Mouse (Mus musculus): ENCODE data around the gene Myo3a. TPM values are rescaled to one million over a fixed set of nuclear protein-coding genes. Genes with fewer than 3 reads are reported as not detected.

Gene Myo3a
- not detected in 2 replicates for total RNA-seq (2015)
- not detected in 2 replicates for total RNA-seq (2017)

- ATAC-seq (ENCODE audit: poor library complexity, severe bottlenecking): no peak
These were observed at the start of gene Myo3a for GRCm38 (mm10) chr2:22227308-22227707. Gene Myo3a, plus strand, starts transcription at chr2:22227503.

- no peak for ATAC-seq (ENCODE audit: poor library complexity, severe bottlenecking)
These were observed 23.2 kb downstream of the Myo3a start for GRCm38 (mm10) chr2:22250462-22250861.

GRCm38 (mm10) chr2:22251045-22251444 lies 23.7 kb downstream of the Myo3a start:
- no peak for ATAC-seq (ENCODE audit: poor library complexity, severe bottlenecking)

GRCm38 (mm10) chr2:22255600-22255999 lies 28.3 kb downstream of the Myo3a start:
- ATAC-seq (ENCODE audit: poor library complexity, severe bottlenecking): no peak

GRCm38 (mm10) chr2:22271555-22271954 lies 44.3 kb downstream of the Myo3a start:
- no peak for ATAC-seq (ENCODE audit: poor library complexity, severe bottlenecking)

GRCm38 (mm10) chr2:22285366-22285765 lies 58.1 kb downstream of the Myo3a start:
- no peak for ATAC-seq (ENCODE audit: poor library complexity, severe bottlenecking)

GRCm38 (mm10) chr2:22285777-22286176 lies 58.5 kb downstream of the Myo3a start:
- no peak for ATAC-seq (ENCODE audit: poor library complexity, severe bottlenecking)

GRCm38 (mm10) chr2:22293579-22294446 lies 66.5 kb downstream of the Myo3a start:
- no peak for ATAC-seq (ENCODE audit: poor library complexity, severe bottlenecking)

GRCm38 (mm10) chr2:22294447-22294738 lies 67.1 kb downstream of the Myo3a start:
- no peak for ATAC-seq (ENCODE audit: poor library complexity, severe bottlenecking)

GRCm38 (mm10) chr2:22297913-22298312 lies 70.6 kb downstream of the Myo3a start:
- ATAC-seq (ENCODE audit: poor library complexity, severe bottlenecking): no peak

- no peak for ATAC-seq (ENCODE audit: poor library complexity, severe bottlenecking)
These were observed 111.1 kb downstream of the Myo3a start for GRCm38 (mm10) chr2:22338269-22338857.

GRCm38 (mm10) chr2:22410511-22410910 lies 183.2 kb downstream of the Myo3a start:
- peak; percentile 71 for ATAC-seq (ENCODE audit: poor library complexity, severe bottlenecking)

GRCm38 (mm10) chr2:22548421-22548820 lies 321.1 kb downstream of the Myo3a start:
- ATAC-seq (ENCODE audit: poor library complexity, severe bottlenecking): no peak

GRCm38 (mm10) chr2:22587469-22588169 lies 360.3 kb downstream of the Myo3a start:
- ATAC-seq (ENCODE audit: poor library complexity, severe bottlenecking): peak; percentile 53

- peak; percentile 3 for ATAC-seq (ENCODE audit: poor library complexity, severe bottlenecking)
These were observed 360.9 kb downstream of the Myo3a start for GRCm38 (mm10) chr2:22588170-22588541.

GRCm38 (mm10) chr2:22588673-22589381 lies 361.5 kb downstream of the Myo3a start:
- peak; percentile 45 for ATAC-seq (ENCODE audit: poor library complexity, severe bottlenecking)

GRCm38 (mm10) chr2:22589382-22590205 lies 362.3 kb downstream of the Myo3a start:
- ATAC-seq (ENCODE audit: poor library complexity, severe bottlenecking): peak; percentile 49

- no peak for ATAC-seq (ENCODE audit: poor library complexity, severe bottlenecking)
These were observed 362.8 kb downstream of the Myo3a start for GRCm38 (mm10) chr2:22590206-22590490.

GRCm38 (mm10) chr2:22617951-22618350 lies 390.6 kb downstream of the Myo3a start:
- no peak for ATAC-seq (ENCODE audit: poor library complexity, severe bottlenecking)

GRCm38 (mm10) chr2:22619416-22619815 lies 392.1 kb downstream of the Myo3a start:
- ATAC-seq (ENCODE audit: poor library complexity, severe bottlenecking): no peak

GRCm38 (mm10) chr2:22620030-22620429 lies 392.7 kb downstream of the Myo3a start:
- ATAC-seq (ENCODE audit: poor library complexity, severe bottlenecking): no peak

Measured in megakaryocyte, adult 5-6 weeks (primary cell).